Mouse (Mus musculus): ENCODE measurements around the gene Senp2. TPM values are rescaled to one million over a fixed set of nuclear protein-coding genes. Genes with fewer than 3 reads are reported as not detected.

Senp2 gene
- total RNA-seq, 2 experiments from 2014 or later = 25.5 to 26.7 TPM

Other genes starting within 250 kb of the Senp2 start
- 1 to 10 TPM; 7.4 to 7.9 TPM for gene Ehhadh, start 221.7 kb upstream of the Senp2 start, total RNA-seq (2021)
- 1 to 10 TPM; 1.1 to 1.4 TPM for gene Map3k13, start 215.1 kb upstream of the Senp2 start, total RNA-seq (2021)
- gene Tmem41a, start 61.9 kb upstream of the Senp2 start, total RNA-seq (2021) = 10 to 100 TPM; 19.4 to 23.7 TPM
- gene Liph, start 13.8 kb upstream of the Senp2 start, total RNA-seq (2021) = under 1 TPM in 1 of 2 experiments, not detected in 1; 0.17 TPM
- gene Igf2bp2, start 153.8 kb downstream of the Senp2 start, total RNA-seq (2021) = 10 to 100 TPM; 23.9 to 24.8 TPM

All from heart, postnatal 4 days (tissue).